Mouse (Mus musculus): ENCODE data around the gene Eln. TPM values are rescaled to one million over a fixed set of nuclear protein-coding genes. Genes with fewer than 3 reads are reported as not detected.

The Eln gene
- total and polyA plus RNA-seq, 3 experiments: 0.22 TPM; not detected in 2

DNA sequence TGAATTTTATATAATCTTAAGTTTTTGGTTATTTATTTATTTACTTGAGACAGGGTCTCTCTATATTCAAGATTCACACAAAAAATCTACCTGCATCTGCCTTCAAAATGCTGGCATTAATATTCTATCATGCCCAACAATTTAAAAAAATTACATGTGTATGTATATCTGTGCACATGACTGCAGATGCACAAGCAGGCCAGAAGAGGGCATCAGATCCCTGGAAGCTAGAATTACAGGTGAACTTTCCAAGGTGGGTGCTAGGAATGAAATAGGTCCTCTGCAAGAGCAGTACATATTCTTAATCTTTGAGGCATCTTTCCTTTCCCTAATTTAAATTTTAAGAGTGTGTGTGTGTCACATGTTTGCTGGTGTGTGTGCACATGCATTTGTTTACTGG lies 33.8 kb upstream of the Eln start:
- Histone ChIP-seq H3K27me3 (ENCODE audit: insufficient read depth, low read length) (peaks cover 3% of the 10 kb centered on the region; the same call in 1 of the 2 replicates), H3K9me3 (replicated peaks) (no peaks in the 10 kb centered on the region), H3K4me3 (ENCODE audit: low read depth, low read length) (no peak overlapping the region), H3K4me1 (ENCODE audit: insufficient read depth, low read depth, low read length) (no peaks in the 10 kb centered on the region), H3K36me3 (replicated peaks) (no peaks in the 10 kb centered on the region)
- TF ChIP-seq POLR2AphosphoS5 (IDR thresholded peaks at IDR 0.05; ENCODE audit: insufficient replicate concordance, low read depth, low read length) (no peak), GATA2 (IDR thresholded peaks at IDR 0.05; ENCODE audit: borderline replicate concordance, low read depth, low read length) (no peak), TAL1 (conservative IDR thresholded peaks at IDR 0.05; ENCODE audit: low read depth, low read length) (no peak), CTCF (IDR thresholded peaks at IDR 0.05; ENCODE audit: low read depth, low read length) (no peak), GATA1 (IDR thresholded peaks at IDR 0.05; ENCODE audit: borderline replicate concordance, low read length) (no peak)
- ATAC-seq (ENCODE audit: extremely low read depth, insufficient number of reproducible peaks, low FRiP score, poor library complexity, severe bottlenecking): no peak
- no peak for DNase-seq (ENCODE audit: low spot score)

DNA sequence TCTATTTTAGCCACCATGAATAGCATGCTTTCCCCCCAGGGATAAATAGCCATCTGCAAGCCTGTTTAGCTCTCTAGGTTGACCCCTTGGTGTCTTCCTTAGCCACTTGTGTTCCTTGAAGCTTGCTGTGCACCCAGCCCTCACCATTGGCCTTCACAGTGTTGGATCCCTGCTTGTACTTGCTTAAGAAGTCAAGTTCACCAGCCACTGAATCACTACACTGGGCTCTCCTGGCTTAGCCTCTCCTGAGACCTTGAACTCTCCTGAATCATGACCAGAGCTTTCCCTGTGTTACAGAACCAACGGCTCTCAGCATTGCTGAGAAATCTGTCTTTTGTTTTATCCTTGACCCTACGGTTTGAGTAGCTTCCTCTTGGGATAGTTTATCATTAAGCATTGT lies 33.0 kb upstream of the Eln start:
- ATAC-seq (ENCODE audit: extremely low read depth, insufficient number of reproducible peaks, low FRiP score, poor library complexity, severe bottlenecking) (no peak), DNase-seq (ENCODE audit: low spot score) (no peak)
- Histone ChIP-seq H3K4me3 (ENCODE audit: low read depth, low read length) (no peak overlapping the region), H3K27me3 (ENCODE audit: insufficient read depth, low read length) (peaks cover 3% of the 10 kb centered on the region; the same call in 1 of the 2 replicates), H3K36me3 (replicated peaks) (no peaks in the 10 kb centered on the region), H3K4me1 (ENCODE audit: insufficient read depth, low read depth, low read length) (no peaks in the 10 kb centered on the region), H3K9me3 (replicated peaks) (no peaks in the 10 kb centered on the region)
- TF ChIP-seq GATA1 (IDR thresholded peaks at IDR 0.05; ENCODE audit: borderline replicate concordance, low read length) (no peak), GATA2 (IDR thresholded peaks at IDR 0.05; ENCODE audit: borderline replicate concordance, low read depth, low read length) (no peak), CTCF (IDR thresholded peaks at IDR 0.05; ENCODE audit: low read depth, low read length) (no peak), POLR2AphosphoS5 (IDR thresholded peaks at IDR 0.05; ENCODE audit: insufficient replicate concordance, low read depth, low read length) (no peak)

DNA sequence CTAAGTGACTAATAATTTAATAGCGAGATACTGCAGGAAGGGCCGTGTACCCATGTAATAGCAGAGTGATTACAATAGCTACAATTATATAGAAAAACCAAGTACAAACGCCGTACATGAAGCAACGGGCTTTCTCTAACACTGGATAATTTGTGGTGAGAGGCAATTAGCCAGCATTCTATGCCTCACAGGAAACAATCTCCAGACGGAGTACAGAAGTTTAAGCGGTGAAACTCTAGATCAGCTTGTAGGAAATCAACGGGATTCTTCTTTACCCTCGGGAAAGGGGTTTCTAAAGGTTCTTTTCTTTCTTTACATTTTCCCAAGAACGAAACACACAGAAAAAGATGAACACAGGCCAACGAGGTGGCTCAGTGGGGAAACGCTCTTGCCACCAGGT lies 29.4 kb upstream of the Eln start:
- ATAC-seq (ENCODE audit: extremely low read depth, insufficient number of reproducible peaks, low FRiP score, poor library complexity, severe bottlenecking): no peak
- Histone ChIP-seq H3K36me3 (replicated peaks) (no peaks in the 10 kb centered on the region), H3K4me3 (ENCODE audit: low read depth, low read length) (no peak overlapping the region), H3K4me1 (ENCODE audit: insufficient read depth, low read depth, low read length) (no peaks in the 10 kb centered on the region), H3K27me3 (ENCODE audit: insufficient read depth, low read length) (peaks cover 3% of the 10 kb centered on the region; the same call in 1 of the 2 replicates), H3K9me3 (replicated peaks) (no peaks in the 10 kb centered on the region)
- DNase-seq (ENCODE audit: low spot score): no peak
- no peak for TF ChIP-seq TAL1 (conservative IDR thresholded peaks at IDR 0.05; ENCODE audit: low read depth, low read length)
- TF ChIP-seq CTCF (IDR thresholded peaks at IDR 0.05; ENCODE audit: low read depth, low read length): no peak
- TF ChIP-seq POLR2AphosphoS5 (IDR thresholded peaks at IDR 0.05; ENCODE audit: insufficient replicate concordance, low read depth, low read length): no peak
- TF ChIP-seq GATA2 (IDR thresholded peaks at IDR 0.05; ENCODE audit: borderline replicate concordance, low read depth, low read length): no peak
- no peak for TF ChIP-seq GATA1 (IDR thresholded peaks at IDR 0.05; ENCODE audit: borderline replicate concordance, low read length)

DNA sequence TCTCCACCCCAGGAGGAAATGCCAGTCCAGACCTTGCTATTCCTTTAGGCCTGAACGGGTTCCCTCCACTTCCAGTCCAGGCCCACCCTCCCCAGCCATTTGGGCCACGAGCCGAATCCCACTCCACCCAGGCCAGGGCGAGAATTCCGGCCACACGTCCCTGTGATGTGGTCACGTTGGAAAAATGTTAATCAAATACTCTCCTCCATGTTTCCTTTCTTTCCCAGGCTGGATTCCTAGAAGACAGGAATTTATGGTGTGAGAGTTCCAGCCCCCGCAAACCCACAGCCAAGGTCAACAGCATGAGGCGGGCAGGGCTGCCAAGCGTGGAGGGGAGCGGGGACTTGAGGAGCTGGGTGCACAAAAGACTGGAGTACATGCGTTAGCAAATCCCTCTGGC lies 25.4 kb upstream of the Eln start:
- TF ChIP-seq POLR2AphosphoS5 (IDR thresholded peaks at IDR 0.05; ENCODE audit: insufficient replicate concordance, low read depth, low read length) (no peak), TAL1 (conservative IDR thresholded peaks at IDR 0.05; ENCODE audit: low read depth, low read length) (no peak), GATA1 (IDR thresholded peaks at IDR 0.05; ENCODE audit: borderline replicate concordance, low read length) (no peak), CTCF (IDR thresholded peaks at IDR 0.05; ENCODE audit: low read depth, low read length) (no peak), GATA2 (IDR thresholded peaks at IDR 0.05; ENCODE audit: borderline replicate concordance, low read depth, low read length) (no peak)
- no peaks in the 10 kb centered on the region for H3K9me3 ChIP-seq (replicated peaks)
- H3K4me1 ChIP-seq (ENCODE audit: insufficient read depth, low read depth, low read length): no peaks in the 10 kb centered on the region
- H3K27me3 ChIP-seq (ENCODE audit: insufficient read depth, low read length): no peaks in the 10 kb centered on the region
- ATAC-seq (ENCODE audit: extremely low read depth, insufficient number of reproducible peaks, low FRiP score, poor library complexity, severe bottlenecking) (no peak), DNase-seq (ENCODE audit: low spot score) (no peak)
- H3K4me3 ChIP-seq (ENCODE audit: low read depth, low read length): no peak overlapping the region
- no peaks in the 10 kb centered on the region for H3K36me3 ChIP-seq (replicated peaks)

DNA sequence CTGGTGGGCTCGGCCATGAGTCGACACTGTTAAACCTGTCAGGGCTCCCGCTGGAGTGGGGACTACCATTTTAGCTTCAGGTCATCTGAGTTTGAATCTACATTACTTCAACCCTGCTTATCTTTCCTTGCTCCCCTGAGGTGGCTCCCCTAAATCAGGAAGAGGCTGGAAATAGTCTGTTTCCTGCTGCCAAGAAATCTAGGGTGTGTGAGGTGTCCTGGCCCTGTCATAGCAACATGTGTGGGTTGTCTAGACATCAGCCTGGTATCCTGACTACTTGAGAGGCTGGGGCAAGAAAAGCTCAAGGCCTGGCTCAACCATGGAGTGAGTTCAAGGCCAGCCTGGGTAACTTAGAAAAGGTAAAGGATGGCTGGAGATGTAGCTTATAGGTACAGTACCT lies 24.6 kb upstream of the Eln start:
- Histone ChIP-seq H3K4me1 (ENCODE audit: insufficient read depth, low read depth, low read length) (no peaks in the 10 kb centered on the region), H3K27me3 (ENCODE audit: insufficient read depth, low read length) (no peaks in the 10 kb centered on the region), H3K4me3 (ENCODE audit: low read depth, low read length) (no peak overlapping the region), H3K9me3 (replicated peaks) (no peaks in the 10 kb centered on the region), H3K36me3 (replicated peaks) (no peaks in the 10 kb centered on the region)
- ATAC-seq (ENCODE audit: extremely low read depth, insufficient number of reproducible peaks, low FRiP score, poor library complexity, severe bottlenecking) (no peak), DNase-seq (ENCODE audit: low spot score) (no peak)
- TF ChIP-seq CTCF (IDR thresholded peaks at IDR 0.05; ENCODE audit: low read depth, low read length) (no peak), POLR2AphosphoS5 (IDR thresholded peaks at IDR 0.05; ENCODE audit: insufficient replicate concordance, low read depth, low read length) (no peak), GATA2 (IDR thresholded peaks at IDR 0.05; ENCODE audit: borderline replicate concordance, low read depth, low read length) (no peak), GATA1 (IDR thresholded peaks at IDR 0.05; ENCODE audit: borderline replicate concordance, low read length) (no peak), TAL1 (conservative IDR thresholded peaks at IDR 0.05; ENCODE audit: low read depth, low read length) (no peak)

DNA sequence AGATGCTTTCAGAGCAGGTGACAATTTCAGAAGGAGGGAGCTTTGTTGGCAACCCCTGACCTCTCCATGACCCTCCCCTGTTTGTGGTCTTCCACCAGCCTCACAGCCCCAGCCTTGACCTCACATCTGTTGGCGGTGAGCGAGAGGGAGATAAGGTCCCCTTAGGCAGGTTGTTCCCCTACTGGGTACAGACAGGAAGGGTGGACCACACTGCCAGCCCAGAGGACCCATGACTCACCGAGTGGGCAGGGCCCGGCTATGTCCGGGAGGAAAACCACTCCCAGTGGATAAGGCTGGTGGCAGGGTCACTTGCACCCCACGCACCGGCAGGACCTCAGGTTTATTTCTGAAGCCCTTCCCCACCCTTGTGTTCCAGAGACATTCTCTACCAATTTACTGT lies 22.1 kb upstream of the Eln start:
- ATAC-seq (ENCODE audit: extremely low read depth, insufficient number of reproducible peaks, low FRiP score, poor library complexity, severe bottlenecking) (no peak), DNase-seq (ENCODE audit: low spot score) (no peak)
- Histone ChIP-seq H3K9me3 (replicated peaks) (no peaks in the 10 kb centered on the region), H3K27me3 (ENCODE audit: insufficient read depth, low read length) (no peaks in the 10 kb centered on the region; the same call in 1 of the 2 replicates), H3K36me3 (replicated peaks) (no peaks in the 10 kb centered on the region), H3K4me1 (ENCODE audit: insufficient read depth, low read depth, low read length) (no peaks in the 10 kb centered on the region), H3K4me3 (ENCODE audit: low read depth, low read length) (no peak overlapping the region)
- TF ChIP-seq TAL1 (conservative IDR thresholded peaks at IDR 0.05; ENCODE audit: low read depth, low read length) (no peak), CTCF (IDR thresholded peaks at IDR 0.05; ENCODE audit: low read depth, low read length) (no peak), GATA1 (IDR thresholded peaks at IDR 0.05; ENCODE audit: borderline replicate concordance, low read length) (no peak), GATA2 (IDR thresholded peaks at IDR 0.05; ENCODE audit: borderline replicate concordance, low read depth, low read length) (no peak), POLR2AphosphoS5 (IDR thresholded peaks at IDR 0.05; ENCODE audit: insufficient replicate concordance, low read depth, low read length) (no peak)
